Mouse (Mus musculus) adrenal gland, postnatal 10 days (tissue): ENCODE measurements around the gene Cfap44. TPM values are rescaled to one million over a fixed set of nuclear protein-coding genes. Genes with fewer than 3 reads are reported as not detected.

Source experiments
- DNase-seq: peaks from one replicate; pipeline ENCODE4 v3.0.0; 2021; ENCODE audit warnings: mixed read lengths
- long read RNA-seq, 2 experiments: library from polyadenylated mRNA; stranded (forward); transcript quantifications; one replicate each; pipeline ENCODE4 v2.0.0; 2021
- total RNA-seq, 2 experiments: library from RNA; stranded (reverse); gene quantifications; 2 replicates each; pipeline ENCODE4 v1.2.3; 2021

The Cfap44 gene
- total RNA-seq = 1 to 10 TPM in 1 of 2 experiments, under 1 TPM in 1; 0.42 to 1.1 TPM
- long read RNA-seq, experiment 1, partial matches to known transcripts = 1 of 2 reads
- long read RNA-seq, experiment 1, other reads (novel, unspliced or antisense) = 1 of 2 reads
- long read RNA-seq, experiment 2 = 0 reads

- DNase-seq = peak; percentile 83
Measured at GRCm38 (mm10) chr16:44394577-44395243, at the start of gene Cfap44. Gene Cfap44 (plus strand): TSS chr16:44394796.

GRCm38 (mm10) chr16:44347071-44347901 is 47.3 kb upstream of the Cfap44 start, which contains the start of gene Spice1:
Gene Spice1 (plus strand): TSS chr16:44347121.
- peak; percentile 98 for DNase-seq

- no peak for DNase-seq
Measured at GRCm38 (mm10) chr16:44349801-44350397, 44.7 kb upstream of the Cfap44 start.

DNA sequence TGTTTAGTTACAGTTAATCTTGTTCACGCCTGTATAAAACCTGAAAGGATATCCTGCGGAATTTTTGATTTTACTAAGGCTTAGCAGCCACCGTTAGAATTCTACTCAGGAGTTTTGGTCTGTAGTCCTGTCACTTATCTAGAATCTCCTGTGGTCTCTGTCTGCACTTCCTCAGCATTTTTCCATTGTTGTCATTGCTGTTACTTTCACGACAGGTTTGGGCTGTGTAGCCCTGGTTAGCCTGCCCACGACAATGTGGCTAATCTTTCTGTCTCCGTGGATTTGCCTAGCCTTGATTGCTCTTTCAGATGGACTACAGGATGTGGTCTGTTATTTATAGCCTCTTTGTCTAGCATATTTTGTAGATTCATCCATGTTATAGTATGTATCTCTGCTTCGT is 38.3 kb upstream of the Cfap44 start:
- DNase-seq = no peak

GRCm38 (mm10) chr16:44357571-44358268 is 36.9 kb upstream of the Cfap44 start:
- peak; percentile 25 for DNase-seq

DNA sequence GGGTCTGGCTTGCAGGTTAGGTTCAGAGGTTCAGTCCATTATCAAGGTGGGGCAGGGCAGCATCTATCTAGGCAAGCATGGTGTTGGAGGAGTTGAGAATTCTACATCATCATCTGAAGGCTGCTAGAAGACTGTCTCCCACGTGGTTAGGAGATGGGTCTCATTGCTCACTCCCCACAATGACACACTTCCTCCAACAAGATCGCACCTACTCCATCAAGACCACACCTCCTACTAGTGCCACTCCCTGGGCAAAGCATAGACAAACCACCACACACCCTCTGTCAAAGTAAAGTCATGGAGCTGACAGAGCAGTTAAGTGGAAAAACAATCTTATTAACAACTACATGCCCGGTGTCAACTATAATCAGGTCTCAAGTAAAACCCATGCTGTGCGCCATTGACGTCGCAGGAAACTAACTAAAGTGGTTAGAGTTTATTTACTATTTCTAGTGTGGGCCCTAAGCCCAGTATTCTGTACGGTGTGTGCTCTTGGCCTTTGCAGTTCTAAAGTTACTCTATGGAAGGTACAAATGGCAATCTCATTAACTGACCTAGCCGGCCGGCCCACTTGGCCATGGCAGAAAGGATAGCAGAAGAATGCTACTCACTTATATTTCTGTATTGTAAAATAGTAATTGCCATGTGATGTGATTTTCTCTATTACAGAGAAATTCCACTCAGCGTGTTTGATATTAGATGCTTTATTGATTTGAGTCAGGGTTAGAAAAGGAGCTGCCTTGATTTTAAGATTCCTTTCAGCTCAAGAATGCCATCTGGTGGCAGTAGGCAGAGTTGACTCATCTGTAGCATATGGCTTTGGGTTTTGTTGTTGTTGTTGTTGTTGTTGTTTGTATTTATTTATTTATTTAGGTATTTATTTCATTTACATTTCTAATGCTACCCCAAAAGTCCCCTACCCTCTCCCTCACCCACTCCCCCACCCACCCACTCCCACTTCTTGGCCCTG is 32.4 kb upstream of the Cfap44 start:
- peak; percentile 34 for DNase-seq

GRCm38 (mm10) chr16:44365522-44365921 is 29.1 kb upstream of the Cfap44 start:
- no peak for DNase-seq

GRCm38 (mm10) chr16:44375459-44375858 is 19.1 kb upstream of the Cfap44 start:
- no peak for DNase-seq

- DNase-seq = no peak
Measured at GRCm38 (mm10) chr16:44380006-44380405, 14.6 kb upstream of the Cfap44 start.

GRCm38 (mm10) chr16:44381578-44381977 is 13.0 kb upstream of the Cfap44 start:
- DNase-seq = no peak

DNA sequence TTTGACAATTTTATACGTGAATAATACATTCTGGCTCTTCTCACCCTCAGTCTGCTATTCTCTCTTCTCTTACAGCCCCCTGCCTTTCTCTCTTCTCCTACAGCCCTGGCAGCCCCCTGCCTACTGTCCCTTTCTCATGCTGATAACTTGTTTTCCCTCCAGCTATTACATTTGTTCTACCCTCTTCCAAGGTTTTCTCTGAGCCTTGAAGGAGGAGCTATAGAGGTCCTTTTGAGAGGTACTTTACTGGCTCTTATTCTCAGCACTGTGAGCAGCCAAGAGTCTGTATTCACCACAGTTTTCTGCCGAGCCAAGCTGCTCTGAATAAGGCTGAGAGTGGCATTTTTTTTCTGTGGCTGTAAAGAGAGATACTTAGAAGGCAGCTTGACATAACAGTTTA is 11.0 kb upstream of the Cfap44 start:
- no peak for DNase-seq

DNA sequence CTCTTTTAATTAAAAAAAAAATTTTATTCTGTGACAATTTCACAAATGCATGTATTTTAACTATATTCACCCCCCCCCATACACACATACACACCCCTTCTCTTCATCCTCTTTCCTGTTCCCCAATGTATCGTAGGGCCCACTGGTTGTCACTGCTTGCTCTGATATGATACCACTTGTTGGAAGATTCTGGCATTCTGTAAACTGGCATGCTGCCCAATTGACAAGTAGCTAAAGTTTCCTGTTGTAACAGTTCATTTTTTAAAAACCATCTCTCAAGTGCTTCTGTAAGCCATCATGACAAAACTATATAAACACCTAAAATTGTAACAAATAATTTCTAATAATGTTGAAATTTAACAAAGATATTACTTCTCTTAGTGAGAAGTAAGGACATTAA is 10.3 kb upstream of the Cfap44 start:
- no peak for DNase-seq

DNA sequence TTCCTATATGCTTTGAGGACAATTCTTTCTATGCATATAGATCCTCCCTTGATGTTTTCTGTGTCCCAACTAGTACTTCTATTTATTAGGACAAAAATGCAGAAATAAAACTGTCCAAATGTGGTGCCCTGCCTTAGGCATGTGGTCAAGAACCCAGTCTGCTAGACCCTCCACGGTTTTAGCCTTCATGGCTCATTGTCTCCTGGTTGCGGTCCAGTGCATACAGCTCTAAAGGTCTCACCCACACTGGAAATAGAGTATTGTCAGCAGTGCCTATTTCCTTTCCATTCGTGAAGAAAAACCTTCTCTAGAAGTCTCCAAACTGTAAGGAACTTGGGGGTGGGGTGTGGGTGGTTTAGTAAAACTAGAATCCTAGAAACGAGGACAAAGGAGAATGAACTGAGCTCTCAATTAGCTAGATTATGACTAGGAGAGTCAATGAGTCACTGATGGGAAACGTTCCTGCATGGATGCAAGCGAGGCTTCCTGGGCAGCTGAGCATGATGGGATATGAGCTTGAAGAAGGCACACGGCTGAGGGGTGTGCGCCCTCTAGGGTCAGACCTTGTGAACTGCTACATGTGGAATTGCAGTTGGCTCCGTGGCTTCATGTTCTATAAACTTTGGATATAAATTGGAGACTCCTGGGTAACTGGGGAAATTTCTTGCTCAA is 2.6 kb upstream of the Cfap44 start:
- DNase-seq = peak; percentile 69

DNA sequence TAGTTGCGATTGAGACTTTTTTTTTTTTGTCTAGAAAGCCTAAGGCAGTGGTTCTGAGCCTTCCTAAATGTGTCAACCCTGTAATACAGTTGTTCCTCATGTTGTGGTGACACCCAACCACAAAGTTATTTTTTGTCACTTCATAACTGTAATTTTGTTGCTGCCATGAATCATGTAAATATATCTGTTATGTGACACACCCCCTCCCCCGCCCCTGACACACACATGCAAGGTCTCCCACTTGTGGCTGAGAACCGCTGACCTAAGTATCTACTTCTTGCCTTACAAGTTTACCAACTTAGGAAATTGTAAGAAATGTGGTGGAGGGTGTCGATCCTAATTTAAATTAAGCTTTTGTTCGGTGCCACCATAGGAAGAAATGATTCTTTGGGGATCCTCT is 10.3 kb downstream of the Cfap44 start:
- no peak for DNase-seq

DNA sequence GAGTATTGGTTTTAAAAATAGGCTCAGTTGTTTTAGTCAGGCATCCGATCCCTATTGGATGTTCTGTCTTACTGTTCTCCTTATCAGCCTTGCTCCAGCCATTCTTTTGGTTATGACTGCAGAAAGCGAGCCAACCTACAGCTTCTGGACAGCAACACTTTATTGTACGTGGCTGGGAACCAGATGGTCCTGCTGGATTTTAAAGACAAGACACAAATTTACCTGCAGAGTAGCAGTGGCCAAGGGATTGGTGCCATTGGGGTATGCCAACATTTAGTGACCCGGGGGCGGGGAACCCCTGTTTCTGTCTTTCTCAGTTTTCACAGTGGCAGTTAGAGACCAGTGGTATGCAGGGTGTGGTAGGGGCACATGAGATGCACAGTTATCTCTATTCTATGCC is 12.6 kb downstream of the Cfap44 start:
- no peak for DNase-seq

DNA sequence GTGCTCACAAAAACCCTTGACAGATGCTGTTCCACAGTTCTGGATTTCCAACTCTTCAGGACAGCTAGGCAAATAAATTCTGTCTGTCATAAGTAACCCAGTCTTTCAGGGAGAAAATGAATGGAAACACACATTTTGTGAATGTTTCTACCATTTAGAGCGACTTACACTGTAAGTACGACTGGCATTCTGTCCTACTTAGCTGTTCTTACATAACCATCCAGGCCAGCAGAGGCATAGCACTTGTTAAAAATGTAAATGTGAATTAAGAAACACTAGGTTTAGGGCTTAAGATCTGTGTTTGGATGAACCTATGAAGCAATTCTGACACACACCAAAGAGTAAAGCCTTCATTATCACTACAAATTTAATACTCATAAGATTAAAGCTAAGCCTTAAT is 13.7 kb downstream of the Cfap44 start:
- no peak for DNase-seq

- DNase-seq = no peak
Measured at GRCm38 (mm10) chr16:44410176-44410575, 15.6 kb downstream of the Cfap44 start.

DNA sequence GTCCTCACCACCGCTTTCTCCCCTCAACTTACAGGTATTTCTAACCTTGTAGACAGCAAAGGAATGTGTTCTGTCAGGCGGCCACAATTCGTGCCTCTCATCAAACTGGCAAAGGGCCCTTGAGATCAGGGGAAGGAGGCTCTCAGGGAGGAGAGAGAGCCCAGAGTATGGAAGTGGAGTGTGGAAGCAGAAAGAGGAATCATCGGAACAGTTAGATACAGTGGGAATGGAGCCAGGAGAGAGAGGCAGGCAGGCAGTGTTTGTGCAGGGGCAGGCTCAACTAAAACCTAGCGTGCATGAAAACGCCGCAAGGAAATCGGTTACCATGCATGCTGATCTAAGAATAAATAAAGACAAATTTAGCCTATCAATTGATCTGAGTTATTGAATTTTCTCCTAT is 23.0 kb downstream of the Cfap44 start:
- DNase-seq = no peak

GRCm38 (mm10) chr16:44421735-44422134 is 27.1 kb downstream of the Cfap44 start:
- DNase-seq = no peak

- DNase-seq = no peak
Measured at GRCm38 (mm10) chr16:44423499-44423898, 28.9 kb downstream of the Cfap44 start.

DNA sequence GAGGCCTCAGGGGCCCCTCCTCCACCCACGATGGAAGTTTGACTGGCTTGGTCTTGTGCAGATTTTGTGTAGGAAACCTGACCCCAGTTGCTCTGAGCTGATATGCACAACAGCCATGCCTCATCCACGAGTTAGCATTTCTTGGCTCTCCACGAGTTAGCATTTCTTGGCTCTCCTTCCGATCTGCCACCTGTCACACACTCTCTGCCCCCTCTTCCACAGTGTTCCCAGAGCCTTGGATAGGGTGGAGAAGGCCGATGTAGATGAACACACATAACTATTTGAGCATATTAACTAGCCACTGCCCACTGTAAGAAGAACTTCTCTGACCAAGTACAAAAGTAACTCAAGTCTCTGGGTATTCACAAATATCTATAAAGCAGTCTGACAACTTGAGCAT is 33.9 kb downstream of the Cfap44 start:
- DNase-seq = no peak
